Mouse (Mus musculus) neural tube, embryonic 14.5 days (tissue): ENCODE results near the gene Plagl2. TPM values are rescaled to one million over a fixed set of nuclear protein-coding genes. Genes with fewer than 3 reads are reported as not detected.
"Not testable (repeated sequence)": the region's sequence is repeated elsewhere in the genome, so short reads cannot be mapped to it uniquely, and the experiment has no call there.

ENCODE experiments used
- ATAC-seq: fragments of 200-750 bp; cut with Nextera tagmentation; 2 replicates; pipeline ENCODE4 v1.8.0; 2017; ENCODE audit warnings: low read depth, mild to moderate bottlenecking, moderate TSS enrichment, moderate library complexity
- H3K27ac ChIP-seq: fragments of 300-500 bp; sonication (generic); 2 replicates; pipeline ENCODE4 v1.5.1; 2014; ENCODE audit warnings: low read depth, mild to moderate bottlenecking, control low read depth, low read length, moderate library complexity, mixed read lengths
- H3K27me3 ChIP-seq: fragments of 300-500 bp; sonication (generic); 2 replicates; pipeline ENCODE4 v1.6.1; 2014; ENCODE audit warnings: low read length; ENCODE audit not compliant: control insufficient read depth, insufficient read depth
- H3K36me3 ChIP-seq: fragments of 300-500 bp; sonication (generic); 2 replicates; pipeline ENCODE4 v1.6.1; 2014; ENCODE audit warnings: low read length, mixed read lengths; ENCODE audit not compliant: control insufficient read depth, insufficient read depth
- H3K4me1 ChIP-seq: fragments of 300-500 bp; sonication (generic); 2 replicates; pipeline ENCODE4 v1.6.1; 2014; ENCODE audit warnings: low read length; ENCODE audit not compliant: control insufficient read depth, insufficient read depth
- H3K4me2 ChIP-seq: fragments of 300-500 bp; sonication (generic); 2 replicates; pipeline ENCODE4 v1.6.1; 2014; ENCODE audit warnings: mild to moderate bottlenecking, low read depth, low read length, control low read depth
- H3K4me3 ChIP-seq: fragments of 300-500 bp; sonication (generic); 2 replicates; pipeline ENCODE4 v1.5.1; 2014; ENCODE audit warnings: low read depth, low read length, control low read depth, mixed read lengths
- H3K9ac ChIP-seq: fragments of 300-500 bp; sonication (generic); replicated peaks from 2 replicates; pipeline ENCODE4 v1.6.1; 2014; ENCODE audit warnings: low read depth, mild to moderate bottlenecking, control low read depth, low read length, mixed read lengths
- H3K9me3 ChIP-seq: fragments of 300-500 bp; sonication (generic); 2 replicates; pipeline ENCODE4 v1.6.1; 2016; ENCODE audit warnings: low read length; ENCODE audit not compliant: control insufficient read depth
- WGBS: fragments of 180-500 bp; shearing (Covaris S2); extraction: QIAGEN DNeasy Blood & Tissue Kit; methylation state at CpG from one replicate; pipeline ENCODE4 v1.1.7; 2014; 5-methylcytosine and 5-hydroxymethylcytosine counted together
- polyA plus RNA-seq: library from polyadenylated mRNA; unstranded; fragments of >200 nt; fragmentation: Nextera tagmentation; extraction: Ambion mirVana; gene quantifications from 2 replicates; pipeline ENCODE4 v1.2.1, GENCODE M21; 2014

The Plagl2 gene
- 5.9 and 8.2 TPM in 2 replicates for polyA plus RNA-seq

GRCm38 (mm10) chr2:153241250-153242014 is at the start of gene Plagl2, which contains the start of gene Pofut1:
Gene Plagl2 (minus strand): TSS chr2:153241426.
Gene Pofut1 (plus strand): TSS chr2:153241533.
- under 1% methylated on average over 24 of the region's 72 CpGs for WGBS
- H3K4me1 ChIP-seq, result peaks cover 37% of the 10 kb centered on the region
- ATAC-seq, result peak; percentile 97

GRCm38 (mm10) chr2:153287835-153288234 is 46.6 kb upstream of the Plagl2 start:
- Histone ChIP-seq H3K4me1 (peaks cover 9% of the 10 kb centered on the region), H3K9ac (no peak overlapping the region), H3K36me3 (no peaks in the 10 kb centered on the region), H3K27ac (no peak overlapping the region), H3K27me3 (no peaks in the 10 kb centered on the region), H3K9me3 (no peaks in the 10 kb centered on the region), H3K4me2 (no peak overlapping the region), H3K4me3 (no peak overlapping the region)
- WGBS, result 37% methylated on average over 6 of the region's 6 CpGs
- ATAC-seq, result no peak

More at GRCm38 (mm10) chr2:153241250-153242014, at the start of gene Plagl2, which contains the start of gene Pofut1:
- H3K27me3 ChIP-seq, result no peaks in the 10 kb centered on the region
- peak within 1 kb of the TSS; percentile 85 for H3K4me2 ChIP-seq
- peak within 1 kb of the TSS; percentile 98 for H3K4me3 ChIP-seq
- peak within 1 kb of the TSS; percentile 88 for H3K27ac ChIP-seq
- no peaks in the 10 kb centered on the region for H3K9me3 ChIP-seq
- no peaks in the 10 kb centered on the region for H3K36me3 ChIP-seq
- peak within 1 kb of the TSS; percentile 99 for H3K9ac ChIP-seq

DNA sequence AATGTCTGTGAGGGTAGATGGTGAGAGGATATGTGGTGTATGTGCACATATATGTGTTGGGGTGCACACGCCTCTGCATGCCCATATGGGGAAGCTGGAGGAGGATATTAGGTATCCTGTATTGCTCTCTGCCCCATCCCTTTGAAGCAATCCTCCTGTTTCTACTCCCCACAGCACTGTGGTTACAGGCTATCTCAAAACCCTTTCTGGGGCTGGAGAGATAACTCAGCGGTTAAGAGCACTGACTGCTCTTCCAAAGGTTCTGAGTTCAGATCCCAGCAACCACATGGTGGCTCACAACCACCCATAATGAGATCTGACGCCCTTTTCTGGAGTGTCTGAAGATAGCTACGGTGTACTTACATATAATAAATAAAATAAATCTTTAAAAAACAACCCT is 45.3 kb upstream of the Plagl2 start:
- Histone ChIP-seq H3K9ac (no peak overlapping the region), H3K4me2 (no peak overlapping the region), H3K4me1 (no peaks in the 10 kb centered on the region), H3K4me3 (no peak overlapping the region), H3K27ac (no peak overlapping the region), H3K27me3 (no peaks in the 10 kb centered on the region), H3K9me3 (no peaks in the 10 kb centered on the region), H3K36me3 (no peaks in the 10 kb centered on the region)
- WGBS, result 87% methylated on average over 4 of the region's 4 CpGs
- ATAC-seq, result no peak

DNA sequence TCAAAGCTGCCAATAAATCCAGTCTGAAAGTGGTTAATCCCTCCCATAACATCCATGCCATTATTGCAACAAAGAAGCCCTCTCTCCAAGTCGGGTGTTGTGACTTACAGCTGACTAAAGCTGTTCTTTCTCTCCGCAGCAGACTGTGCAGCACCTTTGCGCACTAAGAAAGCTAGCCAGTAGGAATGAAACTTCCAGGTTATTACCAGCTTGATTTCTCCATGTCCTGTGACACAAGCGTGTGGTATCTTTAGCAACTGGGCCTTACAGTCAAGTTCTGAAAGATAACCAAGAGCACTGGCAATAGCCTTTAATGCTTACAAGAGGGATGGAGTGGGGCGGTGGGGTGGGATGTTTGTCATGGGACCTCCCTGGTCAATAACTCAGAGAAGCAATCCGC is 42.7 kb upstream of the Plagl2 start:
- H3K4me1 ChIP-seq, result no peaks in the 10 kb centered on the region
- no peak overlapping the region for H3K4me3 ChIP-seq
- no peaks in the 10 kb centered on the region for H3K27me3 ChIP-seq
- H3K9me3 ChIP-seq, result no peaks in the 10 kb centered on the region
- ATAC-seq, result no peak
- no peak overlapping the region for H3K4me2 ChIP-seq
- no peak overlapping the region for H3K27ac ChIP-seq
- no peaks in the 10 kb centered on the region for H3K36me3 ChIP-seq
- WGBS, result 88% methylated on average over 6 of the region's 6 CpGs
- H3K9ac ChIP-seq, result no peak overlapping the region

GRCm38 (mm10) chr2:153278357-153278756 is 37.1 kb upstream of the Plagl2 start:
- Histone ChIP-seq H3K9me3 (no peaks in the 10 kb centered on the region), H3K9ac (no peak overlapping the region), H3K27me3 (no peaks in the 10 kb centered on the region), H3K36me3 (no peaks in the 10 kb centered on the region), H3K4me1 (no peaks in the 10 kb centered on the region), H3K4me2 (no peak overlapping the region), H3K27ac (no peak overlapping the region), H3K4me3 (no peak overlapping the region)
- 94% methylated on average over 5 of the region's 5 CpGs for WGBS
- no peak for ATAC-seq

- not testable (repeated sequence) for ATAC-seq, H3K36me3 ChIP-seq, H3K9ac ChIP-seq, H3K4me3 ChIP-seq, H3K4me2 ChIP-seq, H3K27ac ChIP-seq, H3K4me1 ChIP-seq, H3K27me3 ChIP-seq, H3K9me3 ChIP-seq
- 95% methylated on average over 5 of the region's 5 CpGs for WGBS
These were observed 35.6 kb upstream of the Plagl2 start for GRCm38 (mm10) chr2:153276846-153277245.

DNA sequence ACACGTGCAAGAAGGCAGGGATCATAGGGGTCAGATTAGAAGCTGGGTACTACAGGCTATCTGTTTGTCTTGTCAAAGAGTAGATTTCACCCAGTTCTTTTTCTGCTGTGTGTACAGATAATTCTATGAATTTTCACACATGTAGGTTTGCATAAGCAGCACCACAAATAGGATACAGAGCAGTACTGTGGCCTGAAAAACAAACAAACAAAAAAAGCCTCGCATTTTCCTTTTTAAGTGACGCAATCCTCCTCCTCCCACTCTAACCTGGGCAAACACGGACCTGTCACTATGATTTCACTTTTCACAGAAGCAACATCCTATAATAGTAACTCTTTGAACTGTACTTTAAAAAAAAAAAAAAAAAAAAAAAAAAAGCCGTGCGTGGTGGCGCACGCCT is 35.2 kb upstream of the Plagl2 start:
- no peak for ATAC-seq
- 95% methylated on average over 8 of the region's 8 CpGs for WGBS

GRCm38 (mm10) chr2:153275577-153275976 is 34.4 kb upstream of the Plagl2 start:
- H3K4me1 ChIP-seq, H3K36me3 ChIP-seq, ATAC-seq, H3K9me3 ChIP-seq, H3K27ac ChIP-seq, H3K9ac ChIP-seq, H3K4me3 ChIP-seq, H3K4me2 ChIP-seq, H3K27me3 ChIP-seq: not testable (repeated sequence)
- WGBS, result 89% methylated on average over 3 of the region's 3 CpGs

More for the DNA sequence above, 35.2 kb upstream of the Plagl2 start:
- Histone ChIP-seq H3K9ac (no peak overlapping the region), H3K4me2 (no peak overlapping the region), H3K4me1 (no peaks in the 10 kb centered on the region), H3K27ac (no peak overlapping the region), H3K27me3 (no peaks in the 10 kb centered on the region), H3K4me3 (no peak overlapping the region), H3K9me3 (no peaks in the 10 kb centered on the region), H3K36me3 (no peaks in the 10 kb centered on the region)

GRCm38 (mm10) chr2:153274919-153275247 is 33.7 kb upstream of the Plagl2 start:
- WGBS, result 82% methylated on average over 6 of the region's 6 CpGs
- no peak overlapping the region for H3K9ac ChIP-seq

More at GRCm38 (mm10) chr2:153274919-153275247, 33.7 kb upstream of the Plagl2 start:
- H3K27ac ChIP-seq, result no peak overlapping the region; the same call in 1 of the 2 replicates
- H3K9me3 ChIP-seq, result no peaks in the 10 kb centered on the region
- H3K36me3 ChIP-seq, result no peaks in the 10 kb centered on the region
- H3K4me3 ChIP-seq, result no peak overlapping the region
- no peaks in the 10 kb centered on the region for H3K4me1 ChIP-seq
- no peak overlapping the region for H3K4me2 ChIP-seq
- ATAC-seq, result no peak
- H3K27me3 ChIP-seq, result no peaks in the 10 kb centered on the region
